Mouse (Mus musculus): ENCODE results near the gene Arg1.

DNA sequence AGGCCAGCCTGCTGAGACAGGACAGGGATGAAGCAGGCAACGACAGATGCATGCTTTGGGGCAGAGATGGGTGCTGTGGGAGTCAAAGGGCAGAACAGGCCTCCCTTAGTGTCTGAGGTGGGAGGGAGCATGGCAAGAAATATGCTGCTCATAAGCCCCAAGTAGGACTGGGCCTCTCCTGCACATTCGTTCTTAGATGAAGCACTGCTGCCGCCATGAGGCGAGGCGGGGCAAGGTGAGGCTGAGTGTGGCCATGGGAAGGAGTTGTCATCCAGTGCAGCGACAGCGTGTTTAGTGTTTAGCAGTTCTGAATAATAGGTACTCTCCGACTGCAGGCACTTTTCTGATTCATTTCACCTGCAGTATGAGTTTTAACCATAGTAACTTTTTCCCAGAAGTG is 31.4 kb downstream of the Arg1 start:
- TF ChIP-seq CTCF (IDR thresholded peaks at IDR 0.05; ENCODE audit: control insufficient read depth, insufficient read depth, insufficient read length) (no peak), MAX (IDR thresholded peaks at IDR 0.05) (no peak), CEBPB (IDR thresholded peaks at IDR 0.05; ENCODE audit: low read depth) (no peak), USF1 (IDR thresholded peaks at IDR 0.05; ENCODE audit: low read depth) (no peak), FOSL1 (IDR thresholded peaks at IDR 0.05; ENCODE audit: insufficient read depth, low read length, poor library complexity, severe bottlenecking) (no peak)

All from C2C12 (cell line).